Mouse (Mus musculus) WW6 (cell line): ENCODE results near the gene Lipt1.

Source experiments
- DNase-seq: peaks from one replicate; pipeline ENCODE4 v3.0.0-alpha.2; 2013; ENCODE audit warnings: low read depth, low spot score

The Lipt1 gene

GRCm38 (mm10) chr1:37899816-37900215, 28.3 kb downstream of the Lipt1 start:
- no peak for DNase-seq

DNA sequence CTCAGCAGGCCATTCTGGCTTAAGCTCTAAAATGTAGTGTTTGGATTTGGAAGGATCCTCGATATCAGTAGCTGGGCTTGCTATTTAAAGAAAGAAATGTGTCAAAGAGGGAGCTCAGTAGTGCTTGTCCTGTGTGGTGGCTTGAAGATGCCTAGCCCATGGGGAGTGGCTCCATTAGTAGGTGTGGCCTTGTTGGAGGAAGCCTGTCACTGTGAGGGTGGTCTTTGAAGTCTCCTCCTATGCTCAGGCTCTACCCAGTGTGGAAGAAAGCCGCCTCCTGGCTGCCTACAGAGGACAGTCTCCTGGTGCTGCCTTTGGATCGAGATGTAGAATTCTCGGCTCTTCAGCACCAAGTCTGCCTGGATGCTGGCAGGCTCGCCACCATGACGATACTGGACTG, 28.8 kb downstream of the Lipt1 start:
- no peak for DNase-seq

DNA sequence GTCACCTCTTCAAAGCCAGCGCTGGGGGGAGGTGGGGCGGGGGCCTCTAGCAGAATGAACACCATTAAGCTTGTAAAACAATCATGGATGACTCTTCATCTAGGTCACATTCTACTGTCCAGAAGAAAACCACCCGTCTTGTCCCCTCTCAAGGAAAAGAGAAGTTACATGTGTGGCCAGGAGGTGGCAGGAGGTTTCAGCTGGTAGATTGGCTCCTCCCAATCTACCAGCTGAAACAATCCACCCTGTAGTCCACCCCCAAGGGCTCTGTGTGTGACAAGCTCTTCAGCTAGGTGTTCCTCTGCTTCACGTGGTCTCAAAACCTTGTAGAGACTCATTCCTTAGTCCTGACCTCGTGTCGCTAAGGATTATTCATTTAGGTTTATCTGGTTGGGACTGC, 31.6 kb downstream of the Lipt1 start:
- no peak for DNase-seq

- no peak for DNase-seq
Measured at GRCm38 (mm10) chr1:37912751-37913150, 41.2 kb downstream of the Lipt1 start.

- DNase-seq, result no peak
Measured at GRCm38 (mm10) chr1:37916393-37916792, 44.9 kb downstream of the Lipt1 start, which contains the start of gene Lyg2. TSS of gene Lyg2 (minus strand) at chr1:37916493.

DNA sequence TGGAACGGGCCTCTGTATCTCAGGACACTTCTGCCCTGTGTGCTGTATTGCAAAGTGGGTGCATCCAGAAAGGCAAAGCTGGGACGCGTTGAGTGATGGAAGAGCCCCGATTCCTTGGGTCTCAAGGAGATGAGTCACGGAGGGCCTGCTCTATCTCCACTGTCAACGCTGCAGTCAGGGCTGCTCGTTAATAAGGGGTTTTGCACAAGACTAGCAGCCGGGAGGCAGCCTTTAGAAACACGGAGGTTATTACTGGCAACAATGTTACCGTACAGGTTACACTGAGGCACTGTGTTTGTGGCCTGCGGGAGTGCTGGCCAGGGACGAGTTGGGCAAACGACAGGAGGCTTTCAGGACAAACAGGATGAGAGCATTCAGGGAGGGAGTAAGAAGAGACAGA, 46.1 kb downstream of the Lipt1 start:
- no peak for DNase-seq

- DNase-seq, result no peak
Measured at GRCm38 (mm10) chr1:37918096-37918495, 46.6 kb downstream of the Lipt1 start.

DNA sequence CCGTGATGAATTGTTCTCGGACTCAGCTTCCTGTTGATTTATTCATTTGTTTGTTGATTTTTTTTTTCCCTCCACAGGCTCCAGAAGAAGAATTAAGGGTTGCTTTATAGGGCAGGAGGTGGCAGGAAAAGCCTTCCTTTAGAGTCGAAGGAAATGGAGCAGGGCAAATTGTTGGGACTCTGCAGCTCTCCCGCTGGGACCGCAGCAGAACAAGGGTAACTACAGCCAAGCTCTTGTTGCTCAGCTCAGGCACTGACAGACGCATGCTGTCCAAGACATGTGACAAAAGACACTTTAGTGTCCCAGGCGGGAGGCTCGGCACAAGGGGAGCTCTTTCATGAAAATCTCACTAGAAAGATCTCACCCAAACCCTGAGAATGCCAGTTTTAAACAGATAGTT, 51.0 kb downstream of the Lipt1 start:
- no peak for DNase-seq
